Mouse (Mus musculus): Measurements from ENCODE around the gene Sbno2.

GRCm38 (mm10) chr10:80027681-80028520 lies 77.5 kb downstream of the Sbno2 start:
- TF ChIP-seq POLR2A (IDR thresholded peaks at IDR 0.05; ENCODE audit: control insufficient read depth, extremely low read depth, insufficient read depth, low read length, poor library complexity) (no peak), CTCF (IDR thresholded peaks at IDR 0.05; ENCODE audit: borderline replicate concordance, control insufficient read depth, extremely low read depth, insufficient read depth, low read length, poor library complexity) (no peak)
